Mouse (Mus musculus): ENCODE results near the gene Myo19. TPM values are rescaled to one million over a fixed set of nuclear protein-coding genes. Genes with fewer than 3 reads are reported as not detected.

Gene Myo19
- polyA plus RNA-seq, 1 experiment, result 36.4 TPM

DNA sequence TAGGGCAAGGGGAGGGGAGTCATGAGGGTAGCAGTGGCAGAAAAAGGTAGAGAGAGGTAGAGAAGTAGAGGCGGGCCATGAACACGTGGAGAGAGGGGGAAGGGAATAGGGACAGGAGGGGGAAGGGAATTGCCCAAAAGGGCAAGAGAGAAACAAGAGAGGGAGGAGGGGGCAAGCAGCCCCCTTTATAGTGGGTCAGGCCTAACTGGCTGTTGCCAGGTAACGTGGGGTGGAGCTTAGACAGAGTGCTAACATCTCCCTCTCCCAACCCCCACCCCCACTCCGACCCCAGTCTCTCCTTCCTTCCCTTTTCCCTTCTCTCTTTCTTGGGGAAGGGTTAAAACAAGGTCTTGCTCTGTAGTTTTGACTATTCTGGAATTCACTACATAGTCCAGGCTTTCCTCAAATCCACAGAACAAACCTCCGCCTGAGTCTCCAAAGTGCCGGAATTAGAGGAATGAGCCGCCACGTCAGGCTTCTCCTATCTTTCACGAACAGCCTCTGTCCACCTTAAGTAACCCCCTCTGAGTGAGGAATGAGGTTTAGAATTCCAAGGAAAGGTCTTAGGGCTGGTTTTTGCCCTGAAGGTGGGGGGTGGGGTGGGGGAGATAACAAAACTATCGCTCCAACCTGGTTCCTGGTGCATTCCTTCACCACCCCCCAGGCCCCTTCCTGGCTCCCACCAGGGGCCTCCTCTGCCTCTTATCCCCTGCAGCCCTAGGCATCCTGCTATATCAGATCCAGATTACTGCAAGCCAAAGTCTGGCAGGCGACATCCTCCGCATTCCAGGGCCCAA, 64.9 kb downstream of the Myo19 start:
- Histone ChIP-seq H3K27ac (ENCODE audit: insufficient read depth, low read depth, low read length) (no peak overlapping the region), H3K4me3 (ENCODE audit: insufficient read depth, low read depth, low read length) (no peak overlapping the region), H3K36me3 (ENCODE audit: control insufficient read depth, insufficient read depth, low read length) (no peaks in the 10 kb centered on the region), H3K27me3 (replicated peaks; ENCODE audit: control insufficient read depth, insufficient read depth, low read length) (no peaks in the 10 kb centered on the region), H3K4me1 (ENCODE audit: control insufficient read depth, insufficient read depth, low read length) (peaks cover 12% of the 10 kb centered on the region)
- TF ChIP-seq CTCF (conservative IDR thresholded peaks at IDR 0.05; ENCODE audit: insufficient read depth, insufficient read length, low read depth, low read length) (no peak), POLR2A (IDR thresholded peaks at IDR 0.05; ENCODE audit: low read depth, low read length) (no peak)
- 18% methylated on average over 12 of the region's 12 CpGs for WGBS
- DNase-seq, result no peak

DNA sequence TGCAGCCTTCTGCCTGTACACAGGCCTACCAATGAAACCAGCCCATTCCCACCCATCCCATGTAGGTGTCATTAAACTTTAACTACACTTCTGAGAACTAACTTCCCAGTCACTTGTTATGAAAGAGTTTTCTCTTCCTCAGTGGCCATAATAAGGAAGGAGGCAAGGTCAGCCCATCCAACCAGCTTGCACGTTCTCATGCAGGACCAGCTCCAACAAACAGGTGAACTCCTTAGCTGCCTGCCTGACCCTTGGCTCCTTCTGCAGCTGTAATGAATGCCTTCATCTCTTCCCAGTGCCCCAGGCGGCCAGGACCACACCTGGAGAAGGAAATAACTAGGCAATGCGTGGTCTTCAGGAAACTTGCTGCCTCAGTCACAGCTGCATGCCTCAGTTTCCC, 65.9 kb downstream of the Myo19 start:
- peak; percentile 90 for DNase-seq
- H3K36me3 ChIP-seq (ENCODE audit: control insufficient read depth, insufficient read depth, low read length), result no peaks in the 10 kb centered on the region
- H3K4me3 ChIP-seq (ENCODE audit: insufficient read depth, low read depth, low read length), result no peak overlapping the region
- WGBS, result 32% methylated on average over 3 of the region's 3 CpGs
- no peak overlapping the region for H3K27ac ChIP-seq (ENCODE audit: insufficient read depth, low read depth, low read length)
- TF ChIP-seq POLR2A (IDR thresholded peaks at IDR 0.05; ENCODE audit: low read depth, low read length) (no peak), CTCF (conservative IDR thresholded peaks at IDR 0.05; ENCODE audit: insufficient read depth, insufficient read length, low read depth, low read length) (no peak)
- peaks cover 12% of the 10 kb centered on the region for H3K4me1 ChIP-seq (ENCODE audit: control insufficient read depth, insufficient read depth, low read length)
- H3K27me3 ChIP-seq (replicated peaks; ENCODE audit: control insufficient read depth, insufficient read depth, low read length), result no peaks in the 10 kb centered on the region

DNA sequence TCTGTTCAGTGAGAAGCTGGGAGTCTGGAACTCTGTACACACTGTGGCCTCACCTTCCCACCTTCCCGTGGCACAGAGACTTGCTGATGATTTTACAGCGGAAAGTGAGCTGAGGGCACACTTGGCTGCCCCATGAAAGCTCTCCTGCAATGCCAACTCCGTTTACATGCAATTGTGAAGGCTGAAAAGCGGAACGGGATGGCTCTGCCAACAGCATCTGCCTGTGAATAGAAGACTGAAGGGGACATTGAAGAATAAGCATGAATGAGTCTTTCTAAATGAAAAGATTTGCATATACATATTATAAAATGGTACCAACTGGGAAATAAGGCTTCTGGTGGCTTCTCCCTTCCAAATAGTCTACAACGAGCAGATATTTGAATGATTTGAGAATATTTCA, 67.3 kb downstream of the Myo19 start:
- WGBS, result 54% methylated on average over 6 of the region's 6 CpGs
- peaks cover 12% of the 10 kb centered on the region for H3K4me1 ChIP-seq (ENCODE audit: control insufficient read depth, insufficient read depth, low read length)

DNA sequence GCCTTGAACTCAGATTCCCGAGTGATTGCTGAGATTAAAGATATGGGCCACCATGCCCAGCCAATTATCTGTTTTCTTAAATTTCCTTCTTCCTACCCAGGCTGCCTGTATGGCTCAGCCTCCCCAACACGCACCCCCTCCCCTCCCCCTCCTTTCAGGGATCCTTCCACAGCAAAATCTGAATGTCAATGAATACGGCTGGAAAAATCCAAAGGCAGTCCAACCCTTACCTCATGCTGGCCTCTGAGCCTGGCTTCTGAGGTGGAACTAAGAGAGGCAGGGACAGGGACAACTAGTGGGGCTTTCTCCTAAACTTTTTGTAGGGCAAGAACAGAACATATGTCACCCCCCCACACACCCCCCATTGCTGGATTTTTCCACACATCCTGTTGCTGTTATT, 68.2 kb downstream of the Myo19 start:
- DNase-seq, result peak; percentile 34

More for the DNA sequence above, 67.3 kb downstream of the Myo19 start:
- Histone ChIP-seq H3K27ac (ENCODE audit: insufficient read depth, low read depth, low read length) (no peak overlapping the region), H3K4me3 (ENCODE audit: insufficient read depth, low read depth, low read length) (no peak overlapping the region), H3K27me3 (replicated peaks; ENCODE audit: control insufficient read depth, insufficient read depth, low read length) (no peaks in the 10 kb centered on the region), H3K36me3 (ENCODE audit: control insufficient read depth, insufficient read depth, low read length) (no peaks in the 10 kb centered on the region)
- DNase-seq, result no peak
- no peak for TF ChIP-seq POLR2A (IDR thresholded peaks at IDR 0.05; ENCODE audit: low read depth, low read length)
- no peak for TF ChIP-seq CTCF (conservative IDR thresholded peaks at IDR 0.05; ENCODE audit: insufficient read depth, insufficient read length, low read depth, low read length)

DNA sequence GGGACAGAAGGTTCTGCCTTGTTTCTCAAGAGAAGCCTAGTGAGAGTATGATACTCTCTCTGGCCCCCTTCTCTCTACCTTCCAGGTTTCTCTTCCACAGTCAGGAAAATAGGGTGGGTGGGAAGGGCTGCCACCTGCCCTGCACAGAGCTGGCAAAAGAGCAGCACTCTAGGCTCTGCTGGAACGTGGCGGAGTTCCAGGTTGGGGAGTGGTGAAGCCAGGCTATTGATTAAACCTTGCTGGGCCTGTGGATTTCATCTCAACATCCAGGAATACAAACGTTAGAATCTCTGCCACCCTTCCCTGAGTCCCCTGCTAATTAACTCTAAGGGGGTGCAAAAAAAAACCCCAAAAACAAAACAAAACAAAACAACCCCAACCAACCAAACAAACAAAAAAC, 68.6 kb downstream of the Myo19 start:
- no peaks in the 10 kb centered on the region for H3K27me3 ChIP-seq (replicated peaks; ENCODE audit: control insufficient read depth, insufficient read depth, low read length)
- H3K36me3 ChIP-seq (ENCODE audit: control insufficient read depth, insufficient read depth, low read length), result no peaks in the 10 kb centered on the region
- H3K4me3 ChIP-seq (ENCODE audit: insufficient read depth, low read depth, low read length), result no peak overlapping the region
- TF ChIP-seq CTCF (conservative IDR thresholded peaks at IDR 0.05; ENCODE audit: insufficient read depth, insufficient read length, low read depth, low read length) (no peak), POLR2A (IDR thresholded peaks at IDR 0.05; ENCODE audit: low read depth, low read length) (no peak)
- H3K27ac ChIP-seq (ENCODE audit: insufficient read depth, low read depth, low read length), result no peak overlapping the region; the same call in 1 of the 2 replicates
- H3K4me1 ChIP-seq (ENCODE audit: control insufficient read depth, insufficient read depth, low read length), result peaks cover 12% of the 10 kb centered on the region
- WGBS, result 26% methylated on average over 3 of the region's 3 CpGs
- DNase-seq, result peak; percentile 90

More for the DNA sequence above, 68.2 kb downstream of the Myo19 start:
- H3K4me1 ChIP-seq (ENCODE audit: control insufficient read depth, insufficient read depth, low read length), result peaks cover 12% of the 10 kb centered on the region
- H3K27ac ChIP-seq (ENCODE audit: insufficient read depth, low read depth, low read length), result no peak overlapping the region; the same call in 1 of the 2 replicates
- H3K27me3 ChIP-seq (replicated peaks; ENCODE audit: control insufficient read depth, insufficient read depth, low read length), result no peaks in the 10 kb centered on the region
- WGBS, result 45% methylated on average over 3 of the region's 3 CpGs
- H3K36me3 ChIP-seq (ENCODE audit: control insufficient read depth, insufficient read depth, low read length), result no peaks in the 10 kb centered on the region
- TF ChIP-seq CTCF (conservative IDR thresholded peaks at IDR 0.05; ENCODE audit: insufficient read depth, insufficient read length, low read depth, low read length), result no peak
- TF ChIP-seq POLR2A (IDR thresholded peaks at IDR 0.05; ENCODE audit: low read depth, low read length), result no peak
- no peak overlapping the region for H3K4me3 ChIP-seq (ENCODE audit: insufficient read depth, low read depth, low read length)

DNA sequence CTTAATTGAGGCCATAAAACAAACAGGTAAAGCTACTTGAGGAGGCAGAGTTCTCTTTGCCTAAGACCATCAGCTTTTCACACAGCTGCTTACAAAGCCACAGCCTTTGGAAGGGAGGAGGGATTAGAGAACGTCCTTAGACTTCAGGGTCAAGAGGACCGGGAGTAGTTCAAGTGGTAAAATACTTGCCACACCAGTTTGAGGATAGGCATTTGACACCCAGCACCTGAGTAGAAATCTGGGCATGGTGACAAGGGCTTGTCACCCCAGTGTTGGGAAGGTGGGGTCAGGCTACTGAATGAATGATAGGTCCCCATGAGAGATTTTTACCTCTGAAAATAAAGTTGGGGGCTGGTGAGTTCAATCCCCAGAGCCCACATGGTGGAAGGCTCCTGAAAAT, 72.7 kb downstream of the Myo19 start:
- no peak overlapping the region for H3K4me3 ChIP-seq (ENCODE audit: insufficient read depth, low read depth, low read length)
- peak; percentile 36 for DNase-seq
- H3K36me3 ChIP-seq (ENCODE audit: control insufficient read depth, insufficient read depth, low read length), result no peaks in the 10 kb centered on the region
- no peak overlapping the region for H3K27ac ChIP-seq (ENCODE audit: insufficient read depth, low read depth, low read length)
- TF ChIP-seq CTCF (conservative IDR thresholded peaks at IDR 0.05; ENCODE audit: insufficient read depth, insufficient read length, low read depth, low read length), result no peak
- H3K27me3 ChIP-seq (replicated peaks; ENCODE audit: control insufficient read depth, insufficient read depth, low read length), result no peaks in the 10 kb centered on the region
- H3K4me1 ChIP-seq (ENCODE audit: control insufficient read depth, insufficient read depth, low read length), result peaks cover 6% of the 10 kb centered on the region; the same call in 1 of the 2 replicates
- 10% methylated on average over 2 of the region's 2 CpGs for WGBS

DNA sequence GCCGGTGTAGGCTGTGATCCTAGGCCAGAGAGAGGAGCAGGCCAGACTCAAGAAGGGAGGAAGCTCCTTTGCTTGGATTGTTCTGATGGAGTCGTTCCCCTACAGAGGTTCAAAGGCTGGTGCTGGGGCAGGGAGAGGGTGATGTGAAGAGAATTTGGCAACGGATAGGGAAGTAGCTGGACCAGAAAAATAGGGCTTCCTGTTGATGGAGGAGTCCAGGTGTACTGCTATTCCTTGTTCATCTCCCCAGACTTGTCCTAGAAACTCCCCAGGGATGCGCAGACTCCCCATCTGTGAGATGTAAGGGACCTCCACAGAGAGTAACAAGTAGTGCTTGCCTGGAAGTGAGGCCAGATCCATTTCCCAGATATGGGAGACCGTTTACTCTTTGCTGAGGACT, 76.5 kb downstream of the Myo19 start:
- H3K4me1 ChIP-seq (ENCODE audit: control insufficient read depth, insufficient read depth, low read length), result peaks cover 14% of the 10 kb centered on the region
- H3K36me3 ChIP-seq (ENCODE audit: control insufficient read depth, insufficient read depth, low read length), result no peaks in the 10 kb centered on the region
- no peak for DNase-seq
- WGBS, result 46% methylated on average over 5 of the region's 5 CpGs
- no peak overlapping the region for H3K27ac ChIP-seq (ENCODE audit: insufficient read depth, low read depth, low read length)
- H3K27me3 ChIP-seq (replicated peaks; ENCODE audit: control insufficient read depth, insufficient read depth, low read length), result no peaks in the 10 kb centered on the region
- TF ChIP-seq POLR2A (IDR thresholded peaks at IDR 0.05; ENCODE audit: low read depth, low read length) (no peak), CTCF (conservative IDR thresholded peaks at IDR 0.05; ENCODE audit: insufficient read depth, insufficient read length, low read depth, low read length) (no peak)
- H3K4me3 ChIP-seq (ENCODE audit: insufficient read depth, low read depth, low read length), result no peak overlapping the region
